Mouse (Mus musculus) liver, embryonic 15.5 days (tissue): ENCODE data around the gene Prr15l. TPM values are rescaled to one million over a fixed set of nuclear protein-coding genes. Genes with fewer than 3 reads are reported as not detected.

Source experiments
- ATAC-seq: fragments of 200-750 bp; cut with Nextera tagmentation; 2 replicates; pipeline ENCODE4 v1.8.0; 2017; ENCODE audit warnings: moderate number of reproducible peaks, mild to moderate bottlenecking, moderate library complexity; ENCODE audit not compliant: insufficient read depth
- H3K27ac ChIP-seq: fragments of 300-500 bp; sonication (generic); replicated peaks from 2 replicates; pipeline ENCODE4 v1.5.1; 2015; ENCODE audit warnings: mild to moderate bottlenecking, inconsistent platforms
- H3K27me3 ChIP-seq: fragments of 300-500 bp; sonication (generic); 2 replicates; pipeline ENCODE4 v1.6.1; 2015; ENCODE audit warnings: mild to moderate bottlenecking, inconsistent platforms
- H3K36me3 ChIP-seq: fragments of 300-500 bp; sonication (generic); replicated peaks from 2 replicates; pipeline ENCODE4 v1.6.1; 2015; ENCODE audit warnings: moderate library complexity, mild to moderate bottlenecking, inconsistent platforms
- H3K4me1 ChIP-seq: fragments of 300-500 bp; sonication (generic); replicated peaks from 2 replicates; pipeline ENCODE4 v1.6.1; 2015; ENCODE audit warnings: inconsistent platforms
- H3K4me2 ChIP-seq: fragments of 300-500 bp; sonication (generic); 2 replicates; pipeline ENCODE4 v1.6.1; 2015; ENCODE audit warnings: moderate library complexity, mild to moderate bottlenecking, inconsistent platforms
- H3K4me3 ChIP-seq: fragments of 300-500 bp; sonication (generic); replicated peaks from 2 replicates; pipeline ENCODE4 v1.5.1; 2015; ENCODE audit warnings: mild to moderate bottlenecking, inconsistent platforms
- H3K9ac ChIP-seq: fragments of 300-500 bp; sonication (generic); 2 replicates; pipeline ENCODE4 v1.6.1; 2015; ENCODE audit warnings: moderate library complexity, mild to moderate bottlenecking, inconsistent platforms
- H3K9me3 ChIP-seq: fragments of 300-500 bp; sonication (generic); replicated peaks from 2 replicates; pipeline ENCODE4 v1.6.1; 2016; ENCODE audit warnings: inconsistent platforms
- WGBS: fragments of 180-500 bp; shearing (Covaris S2); methylation state at CpG from one replicate; pipeline ENCODE4 v1.1.7; 2015; ENCODE audit warnings: mixed read lengths; ENCODE audit not compliant: insufficient replicate concordance; 5-methylcytosine and 5-hydroxymethylcytosine counted together
- polyA plus RNA-seq: library from polyadenylated mRNA; unstranded; fragments of >200 nt; fragmentation: Nextera tagmentation; extraction: Ambion mirVana; gene quantifications from 2 replicates; pipeline ENCODE4 v1.2.1, GENCODE M21; 2015

Gene Prr15l
- polyA plus RNA-seq, 1 experiment from 2014 or later = 5.9 TPM

DNA sequence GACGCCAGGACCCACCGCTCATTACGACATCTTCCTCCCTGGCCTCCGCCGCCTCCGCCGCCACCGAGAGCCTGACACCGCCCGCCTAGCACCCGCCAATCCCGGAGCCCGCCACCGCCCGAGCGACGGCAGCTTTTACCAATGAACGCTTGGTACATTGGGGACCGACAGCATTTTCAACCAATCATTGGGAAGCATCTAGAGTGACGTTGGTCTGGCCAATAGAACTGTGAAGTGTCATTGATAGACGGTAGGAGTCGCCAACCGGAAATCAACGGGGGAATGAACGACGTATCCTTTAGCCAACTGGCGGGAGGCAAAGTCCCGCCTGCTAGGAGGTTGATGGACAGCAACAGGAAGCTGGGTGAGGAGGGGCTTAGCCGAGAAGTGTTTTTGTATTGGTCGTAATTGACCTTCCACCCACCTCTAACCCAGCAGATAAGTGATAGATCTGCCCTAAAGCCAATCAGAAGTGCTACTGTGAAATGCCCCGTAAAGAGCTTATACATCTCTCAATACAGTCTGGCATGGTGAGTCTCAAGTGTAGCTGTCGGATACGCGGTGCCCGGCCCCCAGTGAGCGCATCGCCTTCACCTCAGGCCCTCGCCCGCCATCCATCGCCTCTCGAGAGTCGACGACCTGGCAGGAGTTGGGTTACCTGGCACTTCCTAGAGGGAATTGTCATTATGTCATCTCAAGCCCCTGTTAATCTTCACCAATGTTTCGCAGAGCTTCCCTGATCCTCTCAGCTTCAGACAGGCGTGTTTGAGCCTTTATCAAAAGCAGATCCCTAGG lies 49.9 kb downstream of the Prr15l start:
- Histone ChIP-seq H3K9ac (peak overlapping the region; percentile 94), H3K27ac (peak overlapping the region; percentile 96), H3K27me3 (no peaks in the 10 kb centered on the region), H3K4me1 (peaks cover 63% of the 10 kb centered on the region), H3K9me3 (no peaks in the 10 kb centered on the region), H3K4me3 (peak overlapping the region; percentile 85), H3K36me3 (no peaks in the 10 kb centered on the region; the same call in 1 of the 2 replicates), H3K4me2 (peak overlapping the region; percentile 91)
- peak; percentile 93 for ATAC-seq
- WGBS = under 1% methylated on average over 45 of the region's 45 CpGs

DNA sequence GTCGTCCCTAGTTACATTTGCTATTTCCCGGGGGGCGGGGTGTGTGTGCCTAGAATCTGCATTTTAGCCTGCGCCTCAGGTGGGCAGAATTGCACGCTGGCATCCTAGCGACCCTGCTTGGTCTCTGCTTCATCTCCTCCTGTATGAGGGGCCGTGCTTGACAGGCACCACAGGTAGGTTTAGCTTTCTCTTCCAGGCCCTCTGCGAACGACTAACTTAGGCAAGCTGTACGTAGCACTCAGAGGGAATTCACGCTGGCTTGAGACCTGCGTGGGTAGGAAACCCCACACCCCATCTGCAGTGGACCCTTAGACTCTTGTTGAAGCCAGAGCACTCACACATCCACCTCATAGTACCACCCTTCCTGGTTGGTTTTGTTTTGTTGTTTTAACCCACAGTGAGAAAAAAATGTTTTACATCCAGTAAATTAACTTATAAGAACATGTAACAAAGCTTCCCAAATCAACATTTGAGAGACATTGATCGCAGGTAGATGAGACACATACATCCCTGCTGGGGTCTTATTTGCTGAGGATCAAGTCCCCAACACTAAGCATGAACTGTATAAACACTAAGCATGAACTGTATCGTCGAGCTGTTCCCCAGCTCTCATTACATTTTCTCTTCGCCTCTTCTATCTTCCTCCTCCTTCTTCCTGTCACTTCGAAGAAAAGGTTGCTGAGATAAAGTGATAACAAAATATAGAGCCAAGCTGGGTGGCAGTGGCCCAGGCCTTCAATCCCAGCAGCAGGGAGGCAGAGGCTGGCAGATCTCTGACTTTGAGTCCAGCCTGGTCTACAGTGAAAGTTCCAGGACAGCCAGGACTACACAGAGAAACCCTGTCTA lies 50.7 kb downstream of the Prr15l start:
- Histone ChIP-seq H3K4me1 (peaks cover 56% of the 10 kb centered on the region), H3K27me3 (peaks cover 2% of the 10 kb centered on the region; the same call in 1 of the 2 replicates), H3K27ac (peak overlapping the region; percentile 96), H3K4me2 (peak overlapping the region; percentile 91), H3K36me3 (no peaks in the 10 kb centered on the region; the same call in 1 of the 2 replicates), H3K4me3 (peak overlapping the region; percentile 85), H3K9me3 (no peaks in the 10 kb centered on the region), H3K9ac (peak overlapping the region; percentile 82)
- WGBS = 18% methylated on average over 17 of the region's 17 CpGs
- ATAC-seq = no peak

DNA sequence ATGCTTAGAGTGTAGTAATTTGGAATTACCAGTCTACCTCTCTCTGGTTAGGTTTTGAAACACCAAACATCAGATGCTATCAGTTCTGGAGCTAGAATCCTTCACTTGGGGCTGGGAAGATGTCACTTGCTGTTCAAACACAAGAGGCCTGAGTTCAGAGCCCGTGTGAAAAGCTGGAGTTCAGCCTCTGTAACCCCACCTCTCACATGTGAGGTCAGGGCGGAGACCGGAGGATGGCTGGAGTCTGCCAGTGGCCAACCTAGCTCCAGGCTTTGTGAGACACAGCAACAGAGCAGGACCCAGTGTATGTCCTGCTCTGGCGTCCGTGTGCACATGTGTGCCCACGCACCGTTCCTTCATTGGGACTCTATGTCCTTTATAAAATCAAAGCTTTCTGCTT lies 51.4 kb downstream of the Prr15l start:
- H3K36me3 ChIP-seq = no peaks in the 10 kb centered on the region; the same call in 1 of the 2 replicates
- 0 out of 2 replicates have a peak overlapping the region, but pooled peaks have one; percentile 96 for H3K27ac ChIP-seq
- peaks cover 50% of the 10 kb centered on the region for H3K4me1 ChIP-seq
- peak overlapping the region; percentile 29; the same call in 1 of the 2 replicates for H3K9ac ChIP-seq
- H3K4me2 ChIP-seq = no peak overlapping the region
- H3K27me3 ChIP-seq = peaks cover 9% of the 10 kb centered on the region
- no peak overlapping the region for H3K4me3 ChIP-seq
- no peak for ATAC-seq
- 79% methylated on average over 7 of the region's 7 CpGs for WGBS
- no peaks in the 10 kb centered on the region for H3K9me3 ChIP-seq

DNA sequence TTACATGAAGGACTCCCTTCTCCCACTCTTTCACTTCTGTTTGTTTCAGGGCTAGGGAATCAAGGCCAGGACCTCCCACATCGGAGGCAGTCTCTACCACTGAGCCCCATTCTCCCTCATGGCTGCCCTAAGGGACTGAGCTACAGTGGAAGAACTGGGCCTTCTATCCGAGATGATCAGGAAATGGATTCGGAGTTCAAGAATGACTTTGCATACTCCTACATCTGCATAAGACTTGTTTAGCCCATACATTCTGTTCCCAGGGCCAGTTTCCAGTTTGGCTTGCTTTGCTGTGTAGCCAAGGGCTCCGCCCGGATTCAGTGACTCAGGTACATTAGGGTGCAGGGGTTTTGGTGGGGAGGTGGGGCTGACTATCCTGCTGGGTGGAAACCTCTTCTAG lies 52.1 kb downstream of the Prr15l start:
- no peak overlapping the region for H3K9ac ChIP-seq
- WGBS = 69% methylated on average over 5 of the region's 5 CpGs
- no peak for ATAC-seq
- H3K27ac ChIP-seq = no peak overlapping the region
- H3K27me3 ChIP-seq = peaks cover 16% of the 10 kb centered on the region
- H3K4me3 ChIP-seq = no peak overlapping the region
- H3K4me2 ChIP-seq = no peak overlapping the region
- no peaks in the 10 kb centered on the region for H3K36me3 ChIP-seq
- H3K4me1 ChIP-seq = peaks cover 43% of the 10 kb centered on the region
- H3K9me3 ChIP-seq = no peaks in the 10 kb centered on the region

DNA sequence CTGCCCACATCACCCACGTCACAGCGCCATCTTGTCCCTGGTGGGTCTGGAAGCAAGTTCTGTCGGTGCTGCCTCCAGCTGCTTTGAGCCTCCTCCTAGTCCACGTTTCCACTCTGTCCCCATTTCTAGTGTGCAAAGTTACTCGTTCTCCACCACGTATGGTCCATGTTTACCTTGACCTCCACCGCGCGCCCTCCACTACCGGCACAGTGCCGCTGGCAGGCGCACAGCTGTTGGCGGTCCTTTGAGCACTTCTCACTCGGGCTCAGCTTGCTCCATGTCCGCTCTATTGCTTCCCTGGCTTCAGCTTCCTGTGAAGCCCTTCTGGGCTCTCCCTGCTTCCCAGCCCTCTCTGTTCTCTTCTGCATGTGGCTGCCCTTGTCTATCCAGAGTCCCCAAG lies 53.6 kb downstream of the Prr15l start:
- Histone ChIP-seq H3K27ac (0 out of 2 replicates have a peak overlapping the region, but pooled peaks have one; percentile 14), H3K36me3 (no peaks in the 10 kb centered on the region), H3K9me3 (no peaks in the 10 kb centered on the region), H3K4me3 (no peak overlapping the region), H3K27me3 (peaks cover 30% of the 10 kb centered on the region), H3K4me2 (no peak overlapping the region), H3K4me1 (peaks cover 28% of the 10 kb centered on the region), H3K9ac (no peak overlapping the region)
- 69% methylated on average over 15 of the region's 15 CpGs for WGBS
- no peak for ATAC-seq

DNA sequence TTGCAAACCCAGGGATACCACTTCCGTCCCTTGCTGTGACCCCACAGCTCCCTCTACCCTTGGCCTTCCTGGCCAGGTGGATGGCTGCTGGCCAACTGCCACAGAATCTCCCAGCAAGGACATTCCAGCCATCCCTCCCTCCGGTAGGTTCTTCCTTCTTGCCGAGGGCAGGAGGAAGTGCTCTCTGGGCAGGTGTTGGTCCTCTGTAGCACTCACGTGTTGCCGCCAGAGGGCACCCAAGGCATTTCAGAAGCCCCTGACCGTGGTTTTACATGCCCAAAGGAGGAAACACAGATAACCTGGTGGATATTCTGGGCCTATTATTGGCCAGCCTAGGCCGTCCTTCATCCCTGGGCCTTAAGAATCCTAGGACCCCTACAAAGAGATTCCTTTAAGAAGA lies 54.5 kb downstream of the Prr15l start:
- Histone ChIP-seq H3K4me1 (peaks cover 27% of the 10 kb centered on the region), H3K27me3 (peaks cover 39% of the 10 kb centered on the region), H3K27ac (no peak overlapping the region), H3K4me3 (no peak overlapping the region), H3K9me3 (no peaks in the 10 kb centered on the region), H3K9ac (no peak overlapping the region), H3K36me3 (no peaks in the 10 kb centered on the region), H3K4me2 (peak overlapping the region; percentile 11; the same call in 1 of the 2 replicates)
- no peak for ATAC-seq
- WGBS = 1% methylated on average over 7 of the region's 7 CpGs

DNA sequence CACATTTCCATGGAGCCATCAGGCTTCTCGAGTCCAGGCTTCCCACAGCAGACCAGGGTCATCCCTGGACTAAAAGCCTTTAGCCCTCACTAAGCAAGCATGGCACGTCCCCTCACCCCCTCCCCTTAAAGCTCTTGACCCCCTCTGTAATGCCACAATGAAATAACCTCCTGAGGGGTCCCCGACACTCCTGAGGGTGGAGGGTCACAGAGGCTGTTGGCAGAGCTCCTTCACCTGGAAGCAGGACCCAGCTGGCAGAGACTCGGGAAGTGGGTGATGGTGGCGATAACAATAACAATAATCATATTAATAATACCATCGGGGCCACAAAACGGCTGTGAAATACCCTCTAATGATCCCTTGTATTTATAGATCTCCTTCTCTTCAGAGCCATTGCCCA lies 55.0 kb downstream of the Prr15l start, which contains the start of gene Sp2:
Gene Sp2 (minus strand): TSS at position 101 of the 400 bp plus-strand sequence.
- H3K9me3 ChIP-seq = no peaks in the 10 kb centered on the region
- H3K4me3 ChIP-seq = no peak within 1 kb of the TSS
- H3K4me1 ChIP-seq = peaks cover 30% of the 10 kb centered on the region
- peaks cover 44% of the 10 kb centered on the region for H3K27me3 ChIP-seq
- H3K4me2 ChIP-seq = peak within 1 kb of the TSS; percentile 11; the same call in 1 of the 2 replicates
- no peaks in the 10 kb centered on the region for H3K36me3 ChIP-seq
- no peak for ATAC-seq
- no peak within 1 kb of the TSS for H3K9ac ChIP-seq
- 67% methylated on average over 7 of the region's 7 CpGs for WGBS
- 0 out of 2 replicates have a peak within 1 kb of the TSS, but pooled peaks have one; percentile 14 for H3K27ac ChIP-seq

DNA sequence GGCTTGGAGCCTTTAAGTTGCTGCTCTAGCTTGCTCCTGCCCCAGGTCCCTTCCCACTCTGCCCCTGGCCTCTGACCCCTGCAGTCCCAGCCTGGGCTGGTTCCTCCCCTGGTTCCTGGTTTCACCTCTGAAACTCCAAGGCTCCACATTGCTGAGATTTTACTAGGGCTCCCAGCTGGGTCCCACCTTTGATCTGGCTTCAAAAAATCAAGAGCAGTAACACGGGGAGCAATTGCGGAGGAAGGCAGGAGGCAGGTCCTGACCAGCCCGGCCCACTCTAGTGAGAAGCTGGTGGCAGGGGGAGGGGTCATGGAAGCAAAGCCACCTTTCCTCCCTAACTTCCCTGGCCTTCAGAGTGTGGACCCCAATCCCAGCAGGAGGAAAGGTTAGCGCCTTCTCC lies 57.0 kb downstream of the Prr15l start:
- H3K27me3 ChIP-seq = peaks cover 62% of the 10 kb centered on the region
- H3K4me3 ChIP-seq = no peak overlapping the region
- no peaks in the 10 kb centered on the region for H3K36me3 ChIP-seq
- peaks cover 19% of the 10 kb centered on the region for H3K4me1 ChIP-seq
- no peak overlapping the region for H3K27ac ChIP-seq
- 48% methylated on average over 4 of the region's 4 CpGs for WGBS
- no peak overlapping the region for H3K4me2 ChIP-seq
- no peaks in the 10 kb centered on the region for H3K9me3 ChIP-seq
- ATAC-seq = no peak
- no peak overlapping the region for H3K9ac ChIP-seq

DNA sequence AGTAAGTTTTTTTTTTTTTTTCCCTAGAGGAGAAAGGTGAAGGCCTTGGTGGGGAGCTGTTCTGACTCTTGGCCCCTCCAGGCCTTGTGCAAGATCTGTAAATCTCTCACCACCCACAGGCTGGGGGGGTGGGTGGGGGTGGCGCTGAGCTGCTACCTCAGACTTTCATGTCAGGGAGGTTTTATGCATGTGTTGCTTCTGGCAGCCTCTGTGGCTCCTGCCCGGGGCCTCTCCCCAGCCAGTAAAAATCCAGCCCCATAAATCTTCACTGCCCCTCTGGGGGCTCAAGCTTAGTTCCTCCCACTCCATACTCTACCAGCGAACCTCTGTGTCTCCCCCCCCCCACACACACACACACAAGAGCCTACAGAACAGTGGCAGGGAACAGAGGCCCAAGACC lies 58.6 kb downstream of the Prr15l start:
- peaks cover 16% of the 10 kb centered on the region for H3K4me1 ChIP-seq
- H3K9me3 ChIP-seq = no peaks in the 10 kb centered on the region
- WGBS = 34% methylated on average over 3 of the region's 3 CpGs
- no peak overlapping the region for H3K4me3 ChIP-seq
- H3K4me2 ChIP-seq = no peak overlapping the region
- no peaks in the 10 kb centered on the region for H3K36me3 ChIP-seq
- no peak for ATAC-seq
- no peak overlapping the region for H3K27ac ChIP-seq
- H3K27me3 ChIP-seq = peaks cover 72% of the 10 kb centered on the region
- no peak overlapping the region for H3K9ac ChIP-seq
